Mouse (Mus musculus): ENCODE measurements around the gene Fbxo41. TPM values are rescaled to one million over a fixed set of nuclear protein-coding genes. Genes with fewer than 3 reads are reported as not detected.

The Fbxo41 gene
- polyA plus RNA-seq, 1 experiment from 2014 or later = not detected

DNA sequence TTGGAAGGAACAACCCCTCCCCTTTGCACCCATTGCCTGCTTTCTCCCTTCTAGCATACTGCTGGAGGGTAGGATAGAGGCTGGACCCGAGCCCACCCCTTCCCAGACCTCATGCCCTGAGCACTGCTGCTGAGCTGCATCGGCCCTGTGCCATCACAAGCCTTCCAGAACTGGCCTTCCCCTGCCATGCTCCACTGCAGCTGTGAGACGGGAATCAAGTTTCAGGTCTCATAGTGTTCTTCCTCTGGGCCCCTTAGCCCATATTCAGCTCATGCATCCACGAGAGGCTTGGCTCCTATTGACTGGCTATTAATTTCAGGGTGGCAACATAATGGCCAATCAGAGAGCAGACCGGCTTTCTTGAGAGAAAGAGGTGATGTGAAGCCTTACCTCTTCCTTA, 57.5 kb downstream of the Fbxo41 start:
- H3K36me3 ChIP-seq (ENCODE audit: control insufficient read depth, insufficient read depth, low read length) = peaks cover 67% of the 10 kb centered on the region
- no peaks in the 10 kb centered on the region for H3K27me3 ChIP-seq (ENCODE audit: control insufficient read depth, insufficient read depth, low read length)
- H3K4me2 ChIP-seq (ENCODE audit: low read length) = no peak overlapping the region
- 86% methylated on average over 5 of the region's 5 CpGs for WGBS
- no peak for ATAC-seq (ENCODE audit: insufficient number of reproducible peaks, insufficient read depth, low FRiP score, low read depth)
- H3K4me3 ChIP-seq (ENCODE audit: control insufficient read depth in 1 of 2, insufficient read depth in 1 of 2, low read depth in 1 of 2, low read length in 2 of 2) = no peak overlapping the region
- no peak overlapping the region for H3K9ac ChIP-seq (ENCODE audit: low read length)
- peaks cover 0 to 1% of the 10 kb centered on the region in 2 experiments; a peak in 2 of 4 replicates for H3K4me1 ChIP-seq (ENCODE audit: control insufficient read depth in 2 of 2, insufficient read depth in 2 of 2, low read length in 2 of 2)
- H3K9me3 ChIP-seq (ENCODE audit: control insufficient read depth, low read length) = no peaks in the 10 kb centered on the region
- no peak overlapping the region for H3K27ac ChIP-seq (replicated peaks in 1 of 2; ENCODE audit: control insufficient read depth in 1 of 2, insufficient read depth in 1 of 2, low read depth in 2 of 2, low read length in 2 of 2)

DNA sequence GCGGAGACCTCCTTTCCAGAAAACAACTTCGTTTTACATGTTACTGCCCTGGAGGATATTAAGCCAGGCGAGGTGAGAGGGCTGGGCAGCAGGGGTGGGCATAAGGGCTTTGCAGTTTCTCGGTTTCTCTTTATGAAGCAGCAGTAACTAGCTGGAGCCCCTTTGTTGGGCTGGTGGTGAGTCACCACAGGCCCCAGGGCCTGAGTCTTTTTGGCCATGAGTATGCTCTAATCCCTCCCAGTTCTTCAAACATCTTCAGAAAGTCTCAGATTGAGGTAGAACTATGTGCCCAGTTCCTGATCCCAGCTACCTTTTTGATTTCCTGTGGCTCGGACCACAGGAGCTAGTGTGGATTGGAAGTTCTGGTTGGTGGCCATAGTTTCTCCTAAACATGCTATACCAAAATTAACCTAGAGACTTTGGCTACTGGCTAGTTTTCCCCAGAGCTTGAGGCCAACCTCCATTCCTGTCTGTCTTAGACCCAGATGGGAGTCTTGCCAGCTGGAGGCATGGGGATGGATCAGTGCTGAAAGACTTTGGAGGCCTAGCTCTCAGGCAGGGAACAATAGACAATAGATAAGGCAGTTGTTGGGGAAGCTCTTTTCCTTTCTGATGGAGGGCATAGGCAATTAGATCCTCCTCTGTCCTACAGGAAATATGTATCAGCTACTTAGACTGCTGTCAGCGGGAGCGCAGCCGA, 58.4 kb downstream of the Fbxo41 start:
- WGBS = 77% methylated on average over 8 of the region's 8 CpGs

DNA sequence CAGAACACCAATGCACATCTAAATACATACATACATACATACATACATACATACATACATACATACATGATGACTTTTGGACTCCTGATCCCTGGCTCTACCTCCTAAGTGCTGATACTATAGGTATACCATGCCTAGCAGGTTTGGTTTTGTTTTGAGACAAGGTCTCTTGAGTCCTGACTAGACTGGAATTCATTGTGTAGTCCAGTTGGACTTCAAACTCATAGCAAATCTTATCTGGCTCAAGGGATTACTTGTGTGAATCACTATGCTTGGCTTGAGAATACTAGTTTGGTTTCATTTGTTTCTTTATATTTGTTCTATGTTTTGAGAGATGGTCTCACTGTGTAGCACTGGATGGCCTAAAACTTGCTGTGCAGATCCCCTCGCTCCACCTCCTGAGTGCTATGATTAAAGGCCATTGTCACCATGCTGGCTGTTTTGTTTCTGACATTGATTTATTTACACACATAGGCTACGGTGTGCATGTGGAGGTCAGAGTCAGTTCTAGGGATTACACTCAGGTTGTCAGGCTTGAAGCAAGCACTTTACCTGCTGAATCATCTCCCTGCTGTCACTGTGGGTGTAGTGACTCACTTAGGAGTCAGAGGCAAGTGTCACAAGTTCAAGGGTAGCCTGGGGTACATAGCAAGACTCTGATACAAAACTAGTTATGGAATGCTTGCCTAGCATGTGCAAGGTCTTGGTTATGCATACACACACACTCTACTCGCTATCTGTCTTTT, 59.1 kb downstream of the Fbxo41 start:
- H3K4me3 ChIP-seq (ENCODE audit: control insufficient read depth in 1 of 2, insufficient read depth in 1 of 2, low read depth in 1 of 2, low read length in 2 of 2) = no peak overlapping the region
- no peaks in the 10 kb centered on the region for H3K9me3 ChIP-seq (ENCODE audit: control insufficient read depth, low read length)
- no peaks in the 10 kb centered on the region; a peak in 2 of 4 replicates for H3K4me1 ChIP-seq (ENCODE audit: control insufficient read depth in 2 of 2, insufficient read depth in 2 of 2, low read length in 2 of 2)
- ATAC-seq (ENCODE audit: insufficient number of reproducible peaks, insufficient read depth, low FRiP score, low read depth) = no peak
- 93% methylated on average over 3 of the region's 3 CpGs for WGBS
- H3K4me2 ChIP-seq (ENCODE audit: low read length) = no peak overlapping the region
- peaks cover 83% of the 10 kb centered on the region for H3K36me3 ChIP-seq (ENCODE audit: control insufficient read depth, insufficient read depth, low read length)
- no peak overlapping the region for H3K27ac ChIP-seq (replicated peaks in 1 of 2; ENCODE audit: control insufficient read depth in 1 of 2, insufficient read depth in 1 of 2, low read depth in 2 of 2, low read length in 2 of 2)
- no peak overlapping the region for H3K9ac ChIP-seq (ENCODE audit: low read length)
- no peaks in the 10 kb centered on the region for H3K27me3 ChIP-seq (ENCODE audit: control insufficient read depth, insufficient read depth, low read length)

More for the DNA sequence above, 58.4 kb downstream of the Fbxo41 start:
- H3K9ac ChIP-seq (ENCODE audit: low read length) = no peak overlapping the region
- no peak overlapping the region for H3K27ac ChIP-seq (replicated peaks in 1 of 2; ENCODE audit: control insufficient read depth in 1 of 2, insufficient read depth in 1 of 2, low read depth in 2 of 2, low read length in 2 of 2)
- H3K36me3 ChIP-seq (ENCODE audit: control insufficient read depth, insufficient read depth, low read length) = peaks cover 75% of the 10 kb centered on the region
- no peaks in the 10 kb centered on the region for H3K27me3 ChIP-seq (ENCODE audit: control insufficient read depth, insufficient read depth, low read length)
- H3K4me3 ChIP-seq (ENCODE audit: control insufficient read depth in 1 of 2, insufficient read depth in 1 of 2, low read depth in 1 of 2, low read length in 2 of 2) = no peak overlapping the region
- no peaks in the 10 kb centered on the region; a peak in 2 of 4 replicates for H3K4me1 ChIP-seq (ENCODE audit: control insufficient read depth in 2 of 2, insufficient read depth in 2 of 2, low read length in 2 of 2)
- no peaks in the 10 kb centered on the region for H3K9me3 ChIP-seq (ENCODE audit: control insufficient read depth, low read length)
- H3K4me2 ChIP-seq (ENCODE audit: low read length) = no peak overlapping the region
- no peak for ATAC-seq (ENCODE audit: insufficient number of reproducible peaks, insufficient read depth, low FRiP score, low read depth)

DNA sequence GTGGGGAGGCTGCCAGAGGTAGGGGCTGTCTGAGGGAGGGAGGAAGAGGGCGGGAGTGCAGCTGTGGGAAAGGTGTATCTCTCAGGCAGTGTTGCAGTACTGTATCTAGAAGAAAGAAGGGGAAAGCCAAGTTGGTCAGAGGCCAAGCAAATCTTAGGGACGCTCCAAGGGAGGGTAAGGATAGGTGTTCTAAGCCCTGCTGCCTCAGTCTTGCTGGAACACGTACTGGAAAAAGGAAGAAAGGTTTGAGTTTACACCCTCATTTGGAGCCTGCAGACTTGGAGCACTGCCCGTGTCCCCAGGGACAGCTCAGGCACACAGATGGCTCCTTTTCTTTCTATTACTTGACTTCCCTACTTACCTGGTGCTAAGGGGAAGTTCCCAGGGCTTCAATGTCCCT, 61.7 kb downstream of the Fbxo41 start:
- WGBS = 89% methylated on average over 4 of the region's 4 CpGs
- H3K36me3 ChIP-seq (ENCODE audit: control insufficient read depth, insufficient read depth, low read length) = peaks cover 72% of the 10 kb centered on the region
- no peaks in the 10 kb centered on the region for H3K9me3 ChIP-seq (ENCODE audit: control insufficient read depth, low read length)

DNA sequence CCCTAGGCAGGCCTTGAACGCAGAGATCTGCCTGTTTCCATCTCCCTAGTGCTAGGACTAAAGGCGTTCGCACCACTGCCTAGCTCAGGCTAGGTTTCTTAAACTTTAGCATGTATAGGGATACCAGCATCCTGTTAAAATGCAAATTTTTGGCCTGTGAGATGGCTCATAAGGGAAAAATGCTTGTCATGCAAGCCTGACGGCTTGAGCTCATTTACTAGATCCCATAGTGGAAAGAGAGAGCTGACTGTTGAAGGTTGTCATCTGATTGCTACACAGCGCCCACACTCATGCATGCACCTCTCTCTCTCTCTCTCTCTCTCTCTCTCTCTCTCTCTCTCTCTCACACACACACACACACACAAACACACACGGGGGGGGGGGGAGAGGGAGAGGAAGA, 66.2 kb downstream of the Fbxo41 start:
- H3K36me3 ChIP-seq (ENCODE audit: control insufficient read depth, insufficient read depth, low read length) = peaks cover 36% of the 10 kb centered on the region
- 71% methylated on average over 5 of the region's 6 CpGs for WGBS
- H3K27ac ChIP-seq (replicated peaks in 1 of 2; ENCODE audit: control insufficient read depth in 1 of 2, insufficient read depth in 1 of 2, low read depth in 2 of 2, low read length in 2 of 2) = no peak overlapping the region
- no peak overlapping the region for H3K4me2 ChIP-seq (ENCODE audit: low read length)
- H3K4me3 ChIP-seq (ENCODE audit: control insufficient read depth in 1 of 2, insufficient read depth in 1 of 2, low read depth in 1 of 2, low read length in 2 of 2) = no peak overlapping the region
- no peaks in the 10 kb centered on the region for H3K27me3 ChIP-seq (ENCODE audit: control insufficient read depth, insufficient read depth, low read length)
- H3K9me3 ChIP-seq (ENCODE audit: control insufficient read depth, low read length) = no peaks in the 10 kb centered on the region
- no peak overlapping the region for H3K9ac ChIP-seq (ENCODE audit: low read length)
- peaks cover 3 to 7% of the 10 kb centered on the region in 2 experiments; a peak in 2 of 4 replicates for H3K4me1 ChIP-seq (ENCODE audit: control insufficient read depth in 2 of 2, insufficient read depth in 2 of 2, low read length in 2 of 2)
- ATAC-seq (ENCODE audit: insufficient number of reproducible peaks, insufficient read depth, low FRiP score, low read depth) = no peak

More for the DNA sequence above, 61.7 kb downstream of the Fbxo41 start:
- H3K4me1 ChIP-seq (ENCODE audit: control insufficient read depth in 2 of 2, insufficient read depth in 2 of 2, low read length in 2 of 2) = peaks cover 0 to 1% of the 10 kb centered on the region in 2 experiments; a peak in 2 of 4 replicates
- H3K4me3 ChIP-seq (ENCODE audit: control insufficient read depth in 1 of 2, insufficient read depth in 1 of 2, low read depth in 1 of 2, low read length in 2 of 2) = no peak overlapping the region
- no peaks in the 10 kb centered on the region for H3K27me3 ChIP-seq (ENCODE audit: control insufficient read depth, insufficient read depth, low read length)
- no peak overlapping the region for H3K27ac ChIP-seq (replicated peaks in 1 of 2; ENCODE audit: control insufficient read depth in 1 of 2, insufficient read depth in 1 of 2, low read depth in 2 of 2, low read length in 2 of 2)
- H3K9ac ChIP-seq (ENCODE audit: low read length) = no peak overlapping the region
- no peak overlapping the region for H3K4me2 ChIP-seq (ENCODE audit: low read length)
- no peak for ATAC-seq (ENCODE audit: insufficient number of reproducible peaks, insufficient read depth, low FRiP score, low read depth)

DNA sequence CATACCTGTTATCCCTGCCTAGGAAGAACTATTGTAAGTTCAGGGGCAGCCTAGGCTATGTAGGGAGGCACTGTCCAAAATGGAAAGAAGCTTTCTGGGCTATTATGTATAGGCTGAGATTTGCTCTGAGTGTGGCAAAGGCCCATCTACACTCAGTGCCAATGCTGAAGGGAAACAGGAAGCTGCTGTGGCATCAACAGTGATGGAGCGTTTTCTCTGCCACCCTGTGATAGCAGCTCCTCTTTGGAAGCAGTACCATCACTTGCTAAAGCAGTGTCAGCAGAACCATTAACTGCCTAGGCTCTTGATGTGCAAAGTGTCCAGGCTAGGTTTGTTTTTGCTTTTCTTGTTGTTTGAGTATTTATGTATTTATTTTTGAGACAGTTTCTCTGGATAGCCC, 66.6 kb downstream of the Fbxo41 start:
- H3K4me1 ChIP-seq (ENCODE audit: control insufficient read depth in 2 of 2, insufficient read depth in 2 of 2, low read length in 2 of 2) = peaks cover 5 to 7% of the 10 kb centered on the region in 2 experiments; a peak in 2 of 4 replicates
- ATAC-seq (ENCODE audit: insufficient number of reproducible peaks, insufficient read depth, low FRiP score, low read depth) = no peak
- WGBS = 79% methylated on average over 1 of the region's 1 CpGs

DNA sequence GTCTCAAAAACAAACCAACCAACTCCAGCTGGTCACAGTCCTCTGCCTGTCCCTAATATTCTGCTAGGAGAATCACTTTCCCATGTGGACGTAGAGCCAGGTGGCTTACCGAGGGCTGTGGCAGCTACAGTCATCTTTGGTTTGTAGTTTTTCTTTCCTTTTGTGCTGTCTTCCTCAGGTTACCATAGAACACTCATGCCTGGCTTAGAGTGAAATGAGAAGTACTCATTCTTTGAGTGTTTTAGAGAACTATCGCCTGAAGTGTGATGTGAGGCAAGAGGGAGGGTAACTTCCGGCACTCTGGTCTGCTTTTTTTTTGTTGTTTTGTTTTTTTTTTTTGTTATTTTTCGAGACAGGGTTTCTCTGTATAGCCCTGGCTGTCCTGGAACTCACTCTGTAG, 68.9 kb downstream of the Fbxo41 start:
- H3K4me2 ChIP-seq (ENCODE audit: low read length) = no peak overlapping the region
- peaks cover 8% of the 10 kb centered on the region for H3K36me3 ChIP-seq (ENCODE audit: control insufficient read depth, insufficient read depth, low read length)
- no peak for ATAC-seq (ENCODE audit: insufficient number of reproducible peaks, insufficient read depth, low FRiP score, low read depth)
- WGBS = 88% methylated on average over 5 of the region's 5 CpGs
- no peaks in the 10 kb centered on the region for H3K9me3 ChIP-seq (ENCODE audit: control insufficient read depth, low read length)
- H3K27me3 ChIP-seq (ENCODE audit: control insufficient read depth, insufficient read depth, low read length) = no peaks in the 10 kb centered on the region
- no peak overlapping the region for H3K9ac ChIP-seq (ENCODE audit: low read length)
- peaks cover 5 to 7% of the 10 kb centered on the region in 2 experiments; a peak in 2 of 4 replicates for H3K4me1 ChIP-seq (ENCODE audit: control insufficient read depth in 2 of 2, insufficient read depth in 2 of 2, low read length in 2 of 2)
- no peak overlapping the region for H3K4me3 ChIP-seq (ENCODE audit: control insufficient read depth in 1 of 2, insufficient read depth in 1 of 2, low read depth in 1 of 2, low read length in 2 of 2)
- no peak overlapping the region for H3K27ac ChIP-seq (replicated peaks in 1 of 2; ENCODE audit: control insufficient read depth in 1 of 2, insufficient read depth in 1 of 2, low read depth in 2 of 2, low read length in 2 of 2)

More for the DNA sequence above, 66.6 kb downstream of the Fbxo41 start:
- Histone ChIP-seq H3K9me3 (ENCODE audit: control insufficient read depth, low read length) (no peaks in the 10 kb centered on the region), H3K27me3 (ENCODE audit: control insufficient read depth, insufficient read depth, low read length) (no peaks in the 10 kb centered on the region), H3K4me3 (ENCODE audit: control insufficient read depth in 1 of 2, insufficient read depth in 1 of 2, low read depth in 1 of 2, low read length in 2 of 2) (no peak overlapping the region), H3K27ac (replicated peaks in 1 of 2; ENCODE audit: control insufficient read depth in 1 of 2, insufficient read depth in 1 of 2, low read depth in 2 of 2, low read length in 2 of 2) (no peak overlapping the region), H3K36me3 (ENCODE audit: control insufficient read depth, insufficient read depth, low read length) (peaks cover 31% of the 10 kb centered on the region), H3K4me2 (ENCODE audit: low read length) (no peak overlapping the region), H3K9ac (ENCODE audit: low read length) (no peak overlapping the region)
